Mouse (Mus musculus): ENCODE measurements around the gene Sppl2b. TPM values are rescaled to one million over a fixed set of nuclear protein-coding genes. Genes with fewer than 3 reads are reported as not detected.

Gene Sppl2b
- polyA plus RNA-seq, 1 experiment, result 15.0 TPM

DNA sequence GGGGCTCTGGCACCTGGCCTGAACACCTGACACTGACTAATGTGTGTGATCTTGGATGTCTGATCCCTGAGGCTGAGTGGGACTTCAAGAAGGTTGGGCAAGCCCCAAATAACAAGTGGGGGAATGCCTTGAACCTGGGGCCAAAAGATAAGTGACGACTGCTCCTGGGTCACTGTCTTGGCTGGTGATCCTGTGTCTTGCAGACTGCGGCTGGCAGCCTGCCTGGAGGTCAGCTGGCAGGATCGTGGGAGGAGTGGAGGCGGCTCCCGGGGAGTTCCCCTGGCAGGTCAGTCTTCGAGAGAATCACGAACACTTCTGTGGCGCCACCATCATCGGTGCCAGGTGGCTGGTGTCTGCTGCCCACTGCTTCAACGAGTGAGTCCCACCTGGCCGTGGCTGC lies 32.1 kb downstream of the Sppl2b start:
- no peak for TF ChIP-seq CTCF (IDR thresholded peaks at IDR 0.05; ENCODE audit: low read depth, low read length)
- TF ChIP-seq POLR2A (IDR thresholded peaks at IDR 0.05; ENCODE audit: borderline replicate concordance, low read depth, low read length), result no peak
- no peak overlapping the region for H3K4me3 ChIP-seq (ENCODE audit: insufficient read depth, low read length)
- no peaks in the 10 kb centered on the region for H3K4me1 ChIP-seq (ENCODE audit: control insufficient read depth, insufficient read depth, low read length)
- H3K27ac ChIP-seq (ENCODE audit: insufficient read depth, low read depth, low read length), result no peak overlapping the region

DNA sequence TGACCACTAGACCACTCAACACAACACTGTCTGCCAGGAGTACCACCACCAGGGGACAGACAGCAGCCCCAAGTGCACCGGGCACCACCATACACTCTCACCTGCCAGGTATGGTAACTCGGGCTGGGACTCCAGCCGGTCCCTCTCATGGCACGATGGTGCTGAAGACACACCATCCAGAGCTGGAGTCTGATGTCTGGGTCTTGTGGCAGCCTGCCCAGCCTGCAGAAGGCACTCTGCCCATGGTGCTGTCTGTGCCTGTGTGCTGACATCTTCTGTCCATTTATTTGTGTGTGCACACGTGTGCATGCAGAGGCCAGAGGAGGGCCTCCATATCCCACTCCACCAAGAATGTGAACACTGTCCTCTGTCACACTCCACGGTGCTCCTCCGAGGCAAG lies 40.0 kb downstream of the Sppl2b start:
- peaks cover 3% of the 10 kb centered on the region; the same call in 1 of the 2 replicates for H3K4me1 ChIP-seq (ENCODE audit: control insufficient read depth, insufficient read depth, low read length)
- no peak overlapping the region for H3K27ac ChIP-seq (ENCODE audit: insufficient read depth, low read depth, low read length)
- no peak for TF ChIP-seq CTCF (IDR thresholded peaks at IDR 0.05; ENCODE audit: low read depth, low read length)
- no peak for TF ChIP-seq POLR2A (IDR thresholded peaks at IDR 0.05; ENCODE audit: borderline replicate concordance, low read depth, low read length)
- no peak overlapping the region for H3K4me3 ChIP-seq (ENCODE audit: insufficient read depth, low read length)

DNA sequence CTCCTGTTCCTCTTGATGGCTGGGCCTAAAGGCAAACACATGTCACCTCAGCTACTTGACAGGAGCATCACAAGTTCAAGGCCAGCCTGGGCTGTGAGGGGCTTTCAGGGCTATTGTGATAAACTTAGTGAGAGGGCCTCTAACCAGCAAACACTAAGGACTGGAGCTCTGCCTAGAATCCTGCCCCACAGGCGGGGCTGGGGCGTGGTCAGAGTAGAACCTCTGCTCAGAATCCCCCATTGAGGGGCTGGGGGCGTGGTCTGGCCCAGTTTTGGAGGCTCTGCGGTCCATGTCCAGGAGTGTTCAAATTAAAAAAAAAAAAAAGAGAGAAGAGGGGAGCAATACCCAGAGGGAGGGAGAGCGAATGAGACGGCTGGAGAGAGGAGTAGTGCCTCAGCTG lies 40.6 kb downstream of the Sppl2b start:
- H3K27ac ChIP-seq (ENCODE audit: insufficient read depth, low read depth, low read length), result no peak overlapping the region
- no peak overlapping the region for H3K4me3 ChIP-seq (ENCODE audit: insufficient read depth, low read length)
- H3K4me1 ChIP-seq (ENCODE audit: control insufficient read depth, insufficient read depth, low read length), result peaks cover 3% of the 10 kb centered on the region; the same call in 1 of the 2 replicates
- TF ChIP-seq POLR2A (IDR thresholded peaks at IDR 0.05; ENCODE audit: borderline replicate concordance, low read depth, low read length) (no peak), CTCF (IDR thresholded peaks at IDR 0.05; ENCODE audit: low read depth, low read length) (no peak)

DNA sequence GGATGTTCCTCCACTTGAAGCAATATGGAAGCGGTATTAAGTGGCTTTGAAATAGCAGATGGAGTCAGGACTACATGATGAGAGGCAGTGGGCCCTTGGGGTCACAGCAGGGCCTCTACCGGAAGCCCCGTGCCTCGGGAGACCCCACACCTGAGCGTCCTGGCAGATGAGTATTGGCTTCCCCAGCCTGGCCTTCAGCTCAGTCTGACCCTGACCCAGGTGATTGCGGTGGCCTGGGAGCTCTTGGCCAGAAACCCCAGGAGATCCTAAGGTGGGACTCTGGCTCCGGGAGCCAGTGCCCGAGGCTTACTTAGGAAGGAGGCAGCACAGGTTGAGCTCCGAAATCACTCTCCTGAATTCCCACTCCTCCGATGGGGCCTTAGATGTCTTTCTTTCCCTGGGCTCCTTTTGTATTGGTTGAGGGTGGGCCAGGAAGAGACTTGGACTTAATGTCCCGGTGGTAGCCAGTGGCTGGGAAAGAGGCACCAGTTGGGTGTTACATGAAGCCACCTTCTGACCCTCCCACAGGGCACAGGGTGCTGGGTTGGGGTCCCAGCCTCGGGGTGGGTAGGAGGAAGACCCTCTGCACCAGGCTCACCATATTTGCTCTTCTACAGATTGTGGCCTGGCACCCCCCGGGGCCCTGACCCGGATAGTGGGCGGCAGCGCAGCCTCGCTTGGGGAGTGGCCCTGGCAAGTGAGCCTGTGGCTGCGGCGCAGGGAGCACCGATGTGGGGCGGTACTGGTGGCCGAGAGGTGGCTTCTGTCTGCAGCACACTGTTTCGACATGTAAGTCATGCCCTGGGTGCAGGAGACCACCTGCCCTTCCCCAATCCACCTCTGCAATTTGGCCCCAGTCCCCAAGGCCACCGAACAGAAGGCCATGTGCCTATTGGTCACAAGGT lies 41.8 kb downstream of the Sppl2b start:
- Histone ChIP-seq H3K27ac (ENCODE audit: insufficient read depth, low read depth, low read length) (no peak overlapping the region), H3K4me1 (ENCODE audit: control insufficient read depth, insufficient read depth, low read length) (peaks cover 8% of the 10 kb centered on the region), H3K4me3 (ENCODE audit: insufficient read depth, low read length) (no peak overlapping the region)
- TF ChIP-seq POLR2A (IDR thresholded peaks at IDR 0.05; ENCODE audit: borderline replicate concordance, low read depth, low read length), result no peak
- no peak for TF ChIP-seq CTCF (IDR thresholded peaks at IDR 0.05; ENCODE audit: low read depth, low read length)

DNA sequence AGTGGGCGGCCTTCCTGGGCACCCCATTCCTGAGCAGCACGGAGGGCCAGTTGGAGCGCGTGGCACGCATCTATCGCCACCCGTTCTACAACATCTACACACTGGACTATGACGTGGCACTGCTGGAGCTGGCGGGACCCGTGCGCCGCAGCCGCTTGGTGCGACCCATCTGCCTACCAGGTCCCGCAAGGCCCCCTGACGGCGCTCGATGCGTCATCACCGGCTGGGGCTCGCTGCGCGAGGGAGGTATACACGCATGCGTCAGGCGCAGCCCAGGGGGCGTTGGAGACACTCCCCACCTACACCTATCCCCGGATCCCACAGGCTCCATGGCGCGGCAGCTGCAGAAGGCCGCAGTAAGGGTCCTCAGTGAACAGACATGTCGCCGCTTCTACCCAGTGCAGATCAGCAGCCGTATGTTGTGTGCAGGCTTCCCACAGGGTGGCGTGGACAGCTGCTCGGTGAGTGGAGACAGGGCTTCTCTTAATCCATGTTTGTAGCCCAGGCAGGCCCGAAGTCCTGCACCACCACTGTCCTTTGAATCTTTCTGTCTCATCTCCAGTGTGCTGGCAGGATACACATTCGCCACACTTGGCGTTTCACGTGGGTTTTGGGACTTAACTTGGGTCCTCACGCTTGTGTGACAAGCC lies 42.9 kb downstream of the Sppl2b start:
- TF ChIP-seq POLR2A (IDR thresholded peaks at IDR 0.05; ENCODE audit: borderline replicate concordance, low read depth, low read length) (no peak), CTCF (IDR thresholded peaks at IDR 0.05; ENCODE audit: low read depth, low read length) (no peak)
- Histone ChIP-seq H3K4me3 (ENCODE audit: insufficient read depth, low read length) (no peak overlapping the region), H3K27ac (ENCODE audit: insufficient read depth, low read depth, low read length) (no peak overlapping the region)

DNA sequence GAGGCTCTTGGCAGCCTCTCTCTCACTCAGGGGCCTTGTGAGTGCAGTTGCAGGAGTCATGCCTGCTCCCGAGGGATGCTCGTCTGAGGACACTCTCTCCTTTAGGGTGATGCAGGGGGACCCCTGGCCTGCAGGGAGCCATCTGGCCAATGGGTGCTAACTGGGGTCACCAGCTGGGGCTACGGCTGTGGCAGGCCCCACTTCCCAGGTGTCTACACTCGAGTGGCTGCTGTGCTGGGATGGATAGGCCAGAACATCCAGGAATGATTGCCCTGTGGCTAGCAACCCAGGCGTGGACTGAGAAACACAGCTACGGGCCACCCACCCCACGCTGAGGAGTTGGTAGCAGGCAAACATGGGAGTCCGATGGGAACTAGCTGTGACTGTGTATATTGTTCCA lies 44.0 kb downstream of the Sppl2b start:
- peaks cover 8% of the 10 kb centered on the region for H3K4me1 ChIP-seq (ENCODE audit: control insufficient read depth, insufficient read depth, low read length)
- TF ChIP-seq CTCF (IDR thresholded peaks at IDR 0.05; ENCODE audit: low read depth, low read length) (no peak), POLR2A (IDR thresholded peaks at IDR 0.05; ENCODE audit: borderline replicate concordance, low read depth, low read length) (no peak)
- no peak overlapping the region for H3K27ac ChIP-seq (ENCODE audit: insufficient read depth, low read depth, low read length)
- peak overlapping the region; percentile 72 for H3K4me3 ChIP-seq (ENCODE audit: insufficient read depth, low read length)

More for the DNA sequence above, 42.9 kb downstream of the Sppl2b start:
- H3K4me1 ChIP-seq (ENCODE audit: control insufficient read depth, insufficient read depth, low read length), result peaks cover 8% of the 10 kb centered on the region

DNA sequence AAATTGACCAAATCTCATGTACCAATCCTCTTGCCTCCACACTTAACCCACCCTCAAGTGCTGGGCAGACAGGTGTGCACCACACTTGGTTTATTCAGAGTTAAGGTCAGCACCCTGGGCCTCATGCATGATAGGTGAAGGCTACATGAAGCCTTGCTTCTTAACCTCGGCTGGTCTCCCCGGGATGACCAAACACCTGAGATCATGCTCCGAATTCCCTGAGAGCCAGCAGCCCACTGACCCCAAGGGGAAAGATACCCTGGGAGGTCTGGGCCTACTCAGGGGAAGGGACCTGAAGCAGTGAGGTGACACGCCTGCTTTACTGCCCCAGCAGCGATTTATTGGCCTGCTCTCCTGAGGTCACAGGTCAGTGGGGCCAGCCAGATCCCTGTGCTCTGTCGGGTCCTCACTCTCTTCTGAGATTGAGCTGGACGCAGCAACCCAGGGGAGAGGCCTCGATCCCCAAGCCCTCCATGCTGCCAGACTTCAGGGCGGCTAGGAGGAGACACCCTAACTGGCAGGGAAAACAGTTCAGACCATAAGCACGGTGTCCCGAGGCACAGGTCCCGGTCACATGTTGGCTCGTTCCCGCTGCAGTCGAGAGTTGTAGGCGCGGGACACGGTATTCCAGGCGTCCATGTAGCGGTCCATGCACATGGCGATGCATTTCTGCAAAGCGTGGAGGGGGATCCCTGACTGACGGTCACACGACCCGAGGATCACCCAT lies 44.7 kb downstream of the Sppl2b start:
- Histone ChIP-seq H3K4me1 (ENCODE audit: control insufficient read depth, insufficient read depth, low read length) (peaks cover 8% of the 10 kb centered on the region), H3K27ac (ENCODE audit: insufficient read depth, low read depth, low read length) (peak overlapping the region; percentile 41)
- TF ChIP-seq CTCF (IDR thresholded peaks at IDR 0.05; ENCODE audit: low read depth, low read length), result no peak
- no peak for TF ChIP-seq POLR2A (IDR thresholded peaks at IDR 0.05; ENCODE audit: borderline replicate concordance, low read depth, low read length)

DNA sequence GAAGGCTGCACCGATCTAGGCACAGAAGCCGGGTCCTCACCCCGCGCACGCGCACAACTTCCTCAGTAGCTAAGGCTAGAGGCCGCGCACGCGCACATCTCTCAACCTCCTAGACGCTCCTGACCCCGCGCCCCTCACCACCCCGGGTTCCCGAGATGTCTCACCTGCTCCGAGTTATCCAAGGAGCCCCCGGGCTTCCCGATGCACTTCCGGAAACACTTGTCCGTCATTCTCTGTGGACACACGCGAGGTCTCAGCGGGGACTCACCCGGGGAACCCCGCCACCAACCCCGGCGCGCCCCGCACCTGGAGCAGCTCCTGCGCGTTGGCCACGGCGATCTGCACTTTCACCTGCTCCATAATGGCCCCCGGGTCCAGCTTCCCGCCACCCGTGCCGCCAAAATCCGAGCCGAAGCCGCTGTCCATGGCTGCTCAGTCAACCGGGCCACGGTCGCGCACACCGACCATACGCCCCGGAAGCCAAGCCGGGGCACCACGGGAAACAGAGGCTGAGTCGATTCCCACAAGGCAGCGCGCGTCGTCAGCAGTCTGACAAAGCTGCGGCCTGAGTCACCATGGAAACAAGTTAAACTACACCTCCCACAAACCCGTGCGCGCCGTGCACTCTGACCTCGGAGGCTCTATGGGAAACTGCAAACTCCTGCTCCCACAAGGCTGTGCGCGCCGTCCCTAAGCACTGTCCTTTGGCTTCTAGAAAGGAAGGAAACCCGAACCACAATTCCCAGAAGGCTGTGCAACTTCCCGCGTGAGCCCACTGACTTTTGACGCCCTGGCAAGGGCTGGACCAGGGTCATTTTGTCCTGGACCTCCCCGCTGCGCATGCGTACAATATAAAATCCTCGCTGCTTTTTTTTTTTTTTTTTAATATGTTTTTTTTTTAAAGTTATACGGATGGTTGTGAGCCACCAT lies 45.5 kb downstream of the Sppl2b start, which contains the start of gene Timm13:
Gene Timm13 (minus strand): TSS at position 652 of the 930 bp plus-strand sequence.
- H3K4me3 ChIP-seq (ENCODE audit: insufficient read depth, low read length), result peak within 1 kb of the TSS; percentile 72
- TF ChIP-seq POLR2A (IDR thresholded peaks at IDR 0.05; ENCODE audit: borderline replicate concordance, low read depth, low read length) (no peak), CTCF (IDR thresholded peaks at IDR 0.05; ENCODE audit: low read depth, low read length) (no peak)
- H3K4me1 ChIP-seq (ENCODE audit: control insufficient read depth, insufficient read depth, low read length), result peaks cover 8% of the 10 kb centered on the region
- H3K27ac ChIP-seq (ENCODE audit: insufficient read depth, low read depth, low read length), result peak within 1 kb of the TSS; percentile 73

More for the DNA sequence above, 44.7 kb downstream of the Sppl2b start:
- peak overlapping the region; percentile 72 for H3K4me3 ChIP-seq (ENCODE audit: insufficient read depth, low read length)
